Mouse (Mus musculus): ENCODE measurements at regions not wholly inside any gene's neighbourhood (a gene's known extent, or its start where the extent isn't known, plus 50 kb on each side); places are given as distances from the start of the nearest gene placed in this dataset.

DNA sequence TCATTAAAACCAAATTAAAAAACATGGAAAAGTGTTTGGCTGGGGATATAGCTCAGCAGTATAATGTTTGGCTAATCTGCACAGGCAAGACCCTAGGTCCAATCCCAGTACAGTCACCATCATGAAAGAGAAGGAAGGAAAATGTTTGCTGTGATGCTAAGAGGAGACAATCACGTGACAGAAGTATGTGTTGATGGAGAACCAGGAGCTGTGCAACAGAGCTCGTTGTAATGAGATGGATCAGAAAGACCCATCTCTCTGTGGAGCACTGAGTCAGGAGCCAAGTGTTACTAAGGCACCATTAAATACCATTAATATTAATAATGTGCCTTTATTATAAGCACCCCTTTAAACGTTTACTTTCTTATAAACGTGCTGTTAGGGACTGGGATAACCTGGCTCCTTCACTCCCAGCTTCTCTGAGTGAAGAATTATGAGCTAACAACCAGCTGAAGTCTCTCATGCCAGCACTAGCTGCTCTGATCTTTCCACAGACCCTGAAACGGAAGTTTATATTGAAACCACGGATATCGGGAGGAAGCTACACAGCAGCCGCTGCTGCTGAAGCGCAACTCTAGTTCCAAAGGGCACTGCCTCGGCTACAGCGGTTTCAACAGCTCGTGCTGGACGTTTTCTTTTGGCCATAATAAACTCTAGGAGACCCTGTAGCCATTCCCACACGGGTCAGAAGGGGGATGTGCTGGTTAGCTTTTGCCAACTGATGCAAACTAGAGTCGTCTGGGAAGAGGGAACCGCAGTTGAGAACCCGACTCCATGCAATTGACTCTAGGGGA is 167.7 kb downstream of the Tex36 start:
- no peak overlapping the region for H3K4me2 ChIP-seq (ENCODE audit: low read depth, low read length)
- ATAC-seq (replicated peaks; ENCODE audit: extremely low read depth, insufficient read depth, low FRiP score) = no peak
- no peaks in the 10 kb centered on the region for H3K36me3 ChIP-seq (ENCODE audit: control insufficient read depth, insufficient read depth)
- no peak overlapping the region for H3K9ac ChIP-seq (ENCODE audit: low read length)
- no peak overlapping the region for H3K27ac ChIP-seq (ENCODE audit: low read length)
- no peaks in the 10 kb centered on the region for H3K4me1 ChIP-seq (ENCODE audit: control insufficient read depth, insufficient read depth, low read length)
- no peak overlapping the region for H3K4me3 ChIP-seq (ENCODE audit: low read length)
- no peaks in the 10 kb centered on the region for H3K27me3 ChIP-seq (ENCODE audit: control insufficient read depth, insufficient read depth, low read length)
- WGBS = 53% methylated on average over 17 of the region's 17 CpGs
- no peaks in the 10 kb centered on the region for H3K9me3 ChIP-seq (replicated peaks; ENCODE audit: control insufficient read depth, low read length)

DNA sequence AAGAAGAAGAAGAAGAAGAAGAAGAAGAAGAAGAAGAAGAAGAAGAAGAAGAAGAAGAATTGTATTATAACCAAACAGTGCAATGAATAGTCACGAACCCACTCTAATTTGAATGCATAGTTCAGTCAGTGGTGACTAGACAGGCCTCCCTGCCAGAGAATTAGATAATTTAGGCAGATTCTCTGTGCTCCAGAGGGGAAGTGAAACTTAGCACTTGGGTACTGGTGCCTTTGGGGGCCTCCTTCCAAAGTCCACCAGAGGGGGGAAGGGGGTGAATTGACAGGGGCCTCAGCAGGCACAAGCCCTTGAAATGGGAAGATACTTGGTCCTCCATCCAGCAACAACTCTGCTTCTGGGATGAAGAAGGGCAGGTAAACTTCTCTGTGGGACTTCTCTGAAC is 169.6 kb downstream of the Tex36 start:
- no peaks in the 10 kb centered on the region for H3K27me3 ChIP-seq (ENCODE audit: control insufficient read depth, insufficient read depth, low read length)
- H3K36me3 ChIP-seq (ENCODE audit: control insufficient read depth, insufficient read depth) = no peaks in the 10 kb centered on the region
- no peak for ATAC-seq (replicated peaks; ENCODE audit: extremely low read depth, insufficient read depth, low FRiP score)
- no peak overlapping the region for H3K9ac ChIP-seq (ENCODE audit: low read length)
- no peak overlapping the region for H3K27ac ChIP-seq (ENCODE audit: low read length)
- H3K4me3 ChIP-seq (ENCODE audit: low read length) = no peak overlapping the region
- H3K4me2 ChIP-seq (ENCODE audit: low read depth, low read length) = no peak overlapping the region
- H3K4me1 ChIP-seq (ENCODE audit: control insufficient read depth, insufficient read depth, low read length) = no peaks in the 10 kb centered on the region
- 80% methylated on average over 1 of the region's 1 CpGs for WGBS
- H3K9me3 ChIP-seq (replicated peaks; ENCODE audit: control insufficient read depth, low read length) = no peaks in the 10 kb centered on the region

DNA sequence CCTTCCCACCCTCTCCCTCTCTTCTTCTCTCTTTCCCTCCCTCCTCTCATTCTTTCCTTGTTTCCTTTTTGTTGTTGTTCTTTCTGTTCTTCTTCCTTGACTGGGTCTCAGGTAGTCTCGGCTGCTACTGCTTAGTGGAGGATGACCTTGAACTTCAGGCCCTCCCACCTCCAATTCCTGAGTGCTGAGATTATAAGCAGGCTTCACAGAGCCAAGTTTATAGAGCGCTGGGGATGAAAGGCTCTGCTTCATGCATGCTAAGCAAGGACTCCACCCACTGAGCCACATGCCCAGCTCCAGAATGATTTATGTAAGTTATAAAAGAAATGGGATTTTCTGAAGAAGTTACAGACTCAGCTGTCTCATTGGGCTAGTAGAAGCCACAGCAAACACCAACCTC is 199.9 kb downstream of the Tex36 start:
- WGBS = 46% methylated on average over 2 of the region's 2 CpGs
- no peaks in the 10 kb centered on the region for H3K4me1 ChIP-seq (ENCODE audit: control insufficient read depth, insufficient read depth, low read length)
- H3K27ac ChIP-seq (ENCODE audit: low read length) = no peak overlapping the region
- H3K27me3 ChIP-seq (ENCODE audit: control insufficient read depth, insufficient read depth, low read length) = no peaks in the 10 kb centered on the region
- no peak for ATAC-seq (replicated peaks; ENCODE audit: extremely low read depth, insufficient read depth, low FRiP score)
- no peak overlapping the region for H3K9ac ChIP-seq (ENCODE audit: low read length)
- H3K4me2 ChIP-seq (ENCODE audit: low read depth, low read length) = no peak overlapping the region
- H3K36me3 ChIP-seq (ENCODE audit: control insufficient read depth, insufficient read depth) = no peaks in the 10 kb centered on the region
- no peaks in the 10 kb centered on the region for H3K9me3 ChIP-seq (replicated peaks; ENCODE audit: control insufficient read depth, low read length)
- H3K4me3 ChIP-seq (ENCODE audit: low read length) = no peak overlapping the region

DNA sequence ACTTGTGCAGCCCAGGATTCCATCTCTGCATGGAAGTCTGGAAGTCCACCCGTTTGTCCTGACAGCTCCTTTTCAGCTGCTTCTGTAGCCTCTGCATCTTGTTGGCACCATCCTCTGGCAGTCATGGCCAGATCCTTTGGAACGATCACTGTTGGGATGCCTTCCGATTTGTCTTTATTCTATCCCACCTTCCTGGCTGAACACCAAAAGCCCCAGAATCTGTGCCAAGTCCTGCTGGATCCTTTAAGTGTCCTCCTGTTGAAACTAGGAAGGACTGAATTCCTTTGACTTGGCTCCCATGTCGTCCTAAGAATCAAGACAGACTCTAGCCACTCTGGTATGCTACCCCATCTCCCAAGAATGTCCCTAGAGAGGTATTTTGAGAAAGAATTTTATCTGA is 201.3 kb downstream of the Tex36 start:
- WGBS = 56% methylated on average over 4 of the region's 4 CpGs
- Histone ChIP-seq H3K9ac (ENCODE audit: low read length) (no peak overlapping the region), H3K27me3 (ENCODE audit: control insufficient read depth, insufficient read depth, low read length) (no peaks in the 10 kb centered on the region), H3K9me3 (replicated peaks; ENCODE audit: control insufficient read depth, low read length) (no peaks in the 10 kb centered on the region), H3K27ac (ENCODE audit: low read length) (no peak overlapping the region), H3K4me3 (ENCODE audit: low read length) (no peak overlapping the region), H3K4me1 (ENCODE audit: control insufficient read depth, insufficient read depth, low read length) (no peaks in the 10 kb centered on the region), H3K4me2 (ENCODE audit: low read depth, low read length) (no peak overlapping the region), H3K36me3 (ENCODE audit: control insufficient read depth, insufficient read depth) (no peaks in the 10 kb centered on the region)
- no peak for ATAC-seq (replicated peaks; ENCODE audit: extremely low read depth, insufficient read depth, low FRiP score)

DNA sequence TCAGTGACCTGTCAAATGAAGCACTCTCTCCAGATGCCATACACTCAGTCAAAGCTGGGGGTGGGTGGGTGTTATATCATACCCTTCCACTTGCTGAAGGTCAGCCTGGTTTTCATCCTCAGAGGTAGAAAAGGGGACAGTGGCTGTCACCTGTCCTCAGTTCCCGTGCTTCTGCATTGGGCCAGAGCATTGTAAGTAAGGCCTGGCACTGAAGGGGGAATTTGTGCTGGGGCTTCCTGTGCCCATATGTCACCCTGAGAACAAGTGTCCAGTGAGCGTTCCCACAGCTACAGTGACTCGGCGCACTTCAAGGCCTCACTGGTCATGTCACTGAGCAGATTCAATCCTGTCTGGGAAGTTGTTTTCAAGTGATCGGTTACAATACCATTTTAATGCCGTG is 213.2 kb downstream of the Tex36 start:
- H3K4me2 ChIP-seq (ENCODE audit: low read depth, low read length) = no peak overlapping the region
- H3K4me1 ChIP-seq (ENCODE audit: control insufficient read depth, insufficient read depth, low read length) = no peaks in the 10 kb centered on the region
- H3K27ac ChIP-seq (ENCODE audit: low read length) = no peak overlapping the region
- no peaks in the 10 kb centered on the region for H3K36me3 ChIP-seq (ENCODE audit: control insufficient read depth, insufficient read depth)
- no peaks in the 10 kb centered on the region for H3K27me3 ChIP-seq (ENCODE audit: control insufficient read depth, insufficient read depth, low read length)
- H3K9ac ChIP-seq (ENCODE audit: low read length) = no peak overlapping the region
- no peak overlapping the region for H3K4me3 ChIP-seq (ENCODE audit: low read length)
- no peaks in the 10 kb centered on the region for H3K9me3 ChIP-seq (replicated peaks; ENCODE audit: control insufficient read depth, low read length)
- ATAC-seq (replicated peaks; ENCODE audit: extremely low read depth, insufficient read depth, low FRiP score) = no peak
- 69% methylated on average over 6 of the region's 6 CpGs for WGBS

DNA sequence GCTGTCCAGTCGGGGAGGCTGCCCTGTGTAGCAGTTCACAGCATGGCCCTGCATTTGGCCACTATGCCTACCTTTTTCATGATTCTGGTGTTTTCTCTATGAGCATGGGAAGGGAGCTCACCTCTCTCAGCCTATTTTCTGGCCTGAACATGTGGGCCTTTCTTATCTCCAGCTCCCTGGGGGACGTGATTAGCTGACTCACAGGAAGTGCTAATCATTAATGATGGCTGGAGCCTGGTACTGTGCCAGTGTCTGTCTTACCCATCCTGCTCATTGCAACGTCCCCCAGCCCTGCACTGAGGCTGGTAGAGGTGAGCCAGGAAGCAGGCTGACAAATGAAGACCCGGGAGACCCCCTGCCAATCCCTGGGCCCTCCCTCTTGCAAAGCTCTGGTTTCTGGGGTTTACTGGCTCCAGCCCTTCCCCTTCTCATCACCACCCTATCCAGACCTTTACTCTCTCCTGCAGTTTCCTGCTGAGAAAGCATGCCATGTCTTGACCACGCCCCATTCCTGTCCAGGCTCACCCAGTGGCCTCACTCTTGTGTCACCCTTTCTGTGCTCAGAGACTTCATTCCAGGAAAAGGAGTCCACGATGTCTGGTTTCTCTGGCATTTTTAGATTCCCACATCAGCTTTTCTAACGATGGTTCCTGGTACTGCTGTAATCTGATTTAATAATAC is 219.8 kb downstream of the Tex36 start:
- peaks cover 4% of the 10 kb centered on the region; the same call in 1 of the 2 replicates for H3K4me1 ChIP-seq (ENCODE audit: control insufficient read depth, insufficient read depth, low read length)
- H3K27ac ChIP-seq (ENCODE audit: low read length) = no peak overlapping the region
- no peaks in the 10 kb centered on the region for H3K27me3 ChIP-seq (ENCODE audit: control insufficient read depth, insufficient read depth, low read length)
- no peak overlapping the region for H3K4me2 ChIP-seq (ENCODE audit: low read depth, low read length)
- 40% methylated on average over 7 of the region's 7 CpGs for WGBS
- H3K4me3 ChIP-seq (ENCODE audit: low read length) = no peak overlapping the region
- no peak for ATAC-seq (replicated peaks; ENCODE audit: extremely low read depth, insufficient read depth, low FRiP score)
- no peaks in the 10 kb centered on the region for H3K36me3 ChIP-seq (ENCODE audit: control insufficient read depth, insufficient read depth)
- H3K9me3 ChIP-seq (replicated peaks; ENCODE audit: control insufficient read depth, low read length) = no peaks in the 10 kb centered on the region
- no peak overlapping the region for H3K9ac ChIP-seq (ENCODE audit: low read length)

DNA sequence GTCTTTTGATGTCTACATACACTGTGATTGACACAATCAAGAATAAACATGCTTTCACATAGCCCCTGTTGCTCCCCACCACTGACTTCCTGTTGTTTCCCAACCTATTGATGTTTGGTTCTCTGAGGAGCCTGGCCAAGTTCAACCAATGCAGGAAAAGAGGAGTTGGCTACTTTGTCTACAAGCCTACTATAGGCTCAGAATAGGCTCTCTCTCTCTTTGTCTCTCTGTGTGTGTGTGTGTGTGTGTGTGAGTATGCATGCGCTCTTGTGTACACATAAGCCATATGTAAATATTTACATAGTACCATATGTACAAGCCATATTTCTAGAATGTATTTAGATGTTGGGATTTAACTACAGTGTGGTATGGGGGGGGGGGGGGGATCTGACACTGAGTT is 222.6 kb downstream of the Tex36 start:
- H3K9me3 ChIP-seq (replicated peaks; ENCODE audit: control insufficient read depth, low read length) = no peaks in the 10 kb centered on the region

DNA sequence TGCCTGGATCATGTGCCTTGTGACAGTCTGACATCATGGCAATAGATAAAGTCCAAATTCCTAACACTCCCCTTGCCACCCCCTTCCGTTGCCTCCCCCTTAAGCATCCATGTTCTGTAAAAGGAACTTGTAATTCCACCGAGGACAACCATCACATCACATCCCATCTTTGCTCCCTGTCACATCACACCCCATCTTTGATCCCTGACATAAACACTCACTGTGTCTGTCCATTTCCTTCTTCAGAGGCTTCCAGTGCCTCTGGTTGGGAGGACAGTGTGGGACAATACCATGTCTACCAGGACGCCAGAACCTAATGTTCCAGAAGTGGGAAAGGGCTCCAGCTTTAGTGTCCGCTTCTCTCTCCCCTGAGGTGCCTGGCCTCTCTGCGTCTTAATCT is 223.6 kb downstream of the Tex36 start:
- Histone ChIP-seq H3K27me3 (ENCODE audit: control insufficient read depth, insufficient read depth, low read length) (no peaks in the 10 kb centered on the region), H3K36me3 (ENCODE audit: control insufficient read depth, insufficient read depth) (no peaks in the 10 kb centered on the region), H3K4me3 (ENCODE audit: low read length) (no peak overlapping the region), H3K27ac (ENCODE audit: low read length) (no peak overlapping the region), H3K4me2 (ENCODE audit: low read depth, low read length) (no peak overlapping the region), H3K9me3 (replicated peaks; ENCODE audit: control insufficient read depth, low read length) (no peaks in the 10 kb centered on the region), H3K4me1 (ENCODE audit: control insufficient read depth, insufficient read depth, low read length) (peaks cover 4% of the 10 kb centered on the region; the same call in 1 of the 2 replicates), H3K9ac (ENCODE audit: low read length) (no peak overlapping the region)
- WGBS = 69% methylated on average over 5 of the region's 5 CpGs
- ATAC-seq (replicated peaks; ENCODE audit: extremely low read depth, insufficient read depth, low FRiP score) = no peak

More for the DNA sequence above, 222.6 kb downstream of the Tex36 start:
- Histone ChIP-seq H3K27ac (ENCODE audit: low read length) (no peak overlapping the region), H3K4me3 (ENCODE audit: low read length) (no peak overlapping the region), H3K36me3 (ENCODE audit: control insufficient read depth, insufficient read depth) (no peaks in the 10 kb centered on the region), H3K4me2 (ENCODE audit: low read depth, low read length) (no peak overlapping the region), H3K27me3 (ENCODE audit: control insufficient read depth, insufficient read depth, low read length) (no peaks in the 10 kb centered on the region), H3K4me1 (ENCODE audit: control insufficient read depth, insufficient read depth, low read length) (peaks cover 4% of the 10 kb centered on the region; the same call in 1 of the 2 replicates), H3K9ac (ENCODE audit: low read length) (no peak overlapping the region)
- 79% methylated on average over 1 of the region's 1 CpGs for WGBS
- ATAC-seq (replicated peaks; ENCODE audit: extremely low read depth, insufficient read depth, low FRiP score) = no peak

DNA sequence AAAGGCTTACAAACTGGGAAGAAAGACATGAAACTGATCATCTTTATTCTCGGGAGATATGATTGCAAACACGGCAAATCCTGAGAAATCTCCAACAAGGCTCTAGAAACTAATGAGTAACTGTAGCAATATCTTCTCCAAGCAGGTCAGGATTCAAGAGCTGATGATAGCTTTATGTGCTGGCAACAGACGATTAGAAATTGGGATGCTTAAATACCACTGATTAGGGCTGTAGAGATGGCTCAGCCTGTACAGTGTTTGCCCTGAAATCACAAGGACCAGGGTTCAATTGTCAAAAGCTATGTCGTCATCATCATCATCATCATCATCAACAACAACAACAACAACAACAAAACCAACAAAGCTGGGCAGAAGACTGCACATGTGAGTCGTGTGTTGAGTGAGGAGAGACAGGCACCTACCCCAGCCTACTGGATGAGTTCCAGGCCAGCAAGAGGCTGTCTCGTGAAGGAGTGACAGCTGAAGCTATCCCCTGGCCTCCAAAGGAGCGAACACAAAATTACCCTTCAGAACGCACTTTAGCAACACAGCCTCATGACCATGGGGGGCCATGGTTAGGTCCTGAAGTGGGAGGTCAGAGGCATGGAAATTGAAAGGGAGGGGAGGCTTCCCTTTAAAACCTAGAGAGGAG is 225.0 kb downstream of the Tex36 start:
- 37% methylated on average over 8 of the region's 8 CpGs for WGBS
- Histone ChIP-seq H3K4me2 (ENCODE audit: low read depth, low read length) (no peak overlapping the region), H3K4me3 (ENCODE audit: low read length) (no peak overlapping the region), H3K9me3 (replicated peaks; ENCODE audit: control insufficient read depth, low read length) (no peaks in the 10 kb centered on the region), H3K27me3 (ENCODE audit: control insufficient read depth, insufficient read depth, low read length) (no peaks in the 10 kb centered on the region), H3K36me3 (ENCODE audit: control insufficient read depth, insufficient read depth) (no peaks in the 10 kb centered on the region), H3K9ac (ENCODE audit: low read length) (no peak overlapping the region), H3K27ac (ENCODE audit: low read length) (no peak overlapping the region), H3K4me1 (ENCODE audit: control insufficient read depth, insufficient read depth, low read length) (peaks cover 2% of the 10 kb centered on the region; the same call in 1 of the 2 replicates)
- ATAC-seq (replicated peaks; ENCODE audit: extremely low read depth, insufficient read depth, low FRiP score) = no peak

Data from heart, embryonic 16.5 days (tissue).